Mouse (Mus musculus) testis, adult 2 months (tissue): ENCODE results near the gene Nufip1. TPM values are rescaled to one million over a fixed set of nuclear protein-coding genes. Genes with fewer than 3 reads are reported as not detected.
A peak's percentile ranks its signal among the peaks of the same experiment; 100 is the strongest.

Source experiments
- H3K27ac ChIP-seq: fragments of 200-500 bp; 2 replicates; pipeline ENCODE4 v1.5.1; 2012; ENCODE audit warnings: low read depth, low read length; ENCODE audit not compliant: control insufficient read depth, insufficient read depth
- H3K27me3 ChIP-seq: fragments of 200-500 bp; 2 replicates; pipeline ENCODE4 v1.6.1; 2012; ENCODE audit warnings: mild to moderate bottlenecking, low read length, moderate library complexity; ENCODE audit not compliant: control insufficient read depth, insufficient read depth
- H3K36me3 ChIP-seq: fragments of 200-500 bp; 2 replicates; pipeline ENCODE4 v1.6.1; 2012; ENCODE audit warnings: mild to moderate bottlenecking, low read length; ENCODE audit not compliant: control insufficient read depth, insufficient read depth
- H3K4me1 ChIP-seq: fragments of 200-500 bp; 2 replicates; pipeline ENCODE4 v1.6.1; 2012; ENCODE audit warnings: low read length; ENCODE audit not compliant: control insufficient read depth, insufficient read depth
- H3K4me3 ChIP-seq: fragments of 200-500 bp; 2 replicates; pipeline ENCODE4 v1.5.1; 2012; ENCODE audit warnings: low read depth, mild to moderate bottlenecking, low read length, moderate library complexity, mixed read lengths; ENCODE audit not compliant: control insufficient read depth
- CTCF ChIP-seq: fragments of 200-500 bp; IDR thresholded peaks from 2 replicates; pipeline ENCODE4 v1.5.1; 2012; ENCODE audit warnings: low read depth, mild to moderate bottlenecking, inconsistent platforms, low read length, moderate library complexity; ENCODE audit not compliant: control insufficient read depth, insufficient read depth, insufficient replicate concordance
- POLR2A ChIP-seq: fragments of 200-500 bp; IDR thresholded peaks from 2 replicates; pipeline ENCODE4 v1.6.1; 2012; ENCODE audit warnings: low read depth, mild to moderate bottlenecking, inconsistent platforms, low read length, moderate library complexity; ENCODE audit not compliant: control insufficient read depth
- polyA plus RNA-seq: library from polyadenylated mRNA; depleted of rRNA; stranded (reverse); fragments of >200 nt; gene quantifications from 2 replicates; pipeline ENCODE4 v1.2.3, GENCODE M21; 2012

The Nufip1 gene
- polyA plus RNA-seq, 1 experiment = 2.7 TPM

GRCm38 (mm10) chr14:76164236-76164635 is 53.5 kb downstream of the Nufip1 start:
- Histone ChIP-seq H3K27ac (no peak overlapping the region), H3K36me3 (no peaks in the 10 kb centered on the region), H3K4me3 (no peak overlapping the region), H3K4me1 (peaks cover 12% of the 10 kb centered on the region), H3K27me3 (no peaks in the 10 kb centered on the region)
- TF ChIP-seq POLR2A (no peak), CTCF (no peak)

GRCm38 (mm10) chr14:76164904-76165755 is 54.4 kb downstream of the Nufip1 start:
- no peaks in the 10 kb centered on the region for H3K27me3 ChIP-seq
- peak overlapping the region; percentile 20 for H3K4me3 ChIP-seq
- peaks cover 12% of the 10 kb centered on the region for H3K4me1 ChIP-seq
- TF ChIP-seq POLR2A (no peak), CTCF (no peak)
- H3K36me3 ChIP-seq = no peaks in the 10 kb centered on the region
- H3K27ac ChIP-seq = no peak overlapping the region

DNA sequence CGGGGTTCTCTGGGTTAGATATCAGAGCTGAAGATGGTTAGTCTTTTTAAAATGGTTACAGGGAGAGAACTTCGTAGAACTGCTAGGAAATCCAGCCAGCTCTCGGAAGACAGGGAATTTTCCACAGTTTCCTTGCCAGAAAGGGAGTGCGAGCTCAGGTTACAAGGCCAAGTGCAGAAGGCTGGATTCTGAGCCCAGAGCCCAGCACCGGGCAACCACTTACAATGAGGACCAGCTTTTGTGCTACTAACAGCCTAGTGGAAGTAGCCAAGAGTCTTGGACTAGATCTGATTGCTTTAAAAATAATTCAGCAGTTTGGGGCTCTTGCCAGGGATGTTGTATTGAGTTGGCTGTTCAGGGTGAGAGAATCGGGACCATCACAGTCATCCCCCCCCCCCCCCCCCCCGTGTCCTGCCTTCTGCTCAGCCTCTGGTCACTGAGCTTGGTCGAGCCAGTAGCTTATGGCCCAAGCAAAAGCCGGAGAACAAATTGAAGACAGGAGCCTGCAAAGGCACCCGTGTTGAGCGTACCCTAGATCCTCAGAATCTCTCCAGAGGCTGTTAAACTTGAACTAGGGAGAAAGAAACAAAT is 59.3 kb downstream of the Nufip1 start:
- H3K27ac ChIP-seq = no peak overlapping the region
- H3K27me3 ChIP-seq = no peaks in the 10 kb centered on the region
- no peaks in the 10 kb centered on the region for H3K36me3 ChIP-seq
- no peak for TF ChIP-seq POLR2A
- H3K4me1 ChIP-seq = peaks cover 7% of the 10 kb centered on the region
- no peak overlapping the region for H3K4me3 ChIP-seq

GRCm38 (mm10) chr14:76171285-76171684 is 60.6 kb downstream of the Nufip1 start:
- Histone ChIP-seq H3K27me3 (no peaks in the 10 kb centered on the region), H3K36me3 (no peaks in the 10 kb centered on the region), H3K27ac (no peak overlapping the region), H3K4me1 (no peaks in the 10 kb centered on the region), H3K4me3 (no peak overlapping the region)
- no peak for TF ChIP-seq CTCF
- no peak for TF ChIP-seq POLR2A

GRCm38 (mm10) chr14:76174328-76174727 is 63.6 kb downstream of the Nufip1 start:
- Histone ChIP-seq H3K4me1 (no peaks in the 10 kb centered on the region), H3K27me3 (no peaks in the 10 kb centered on the region), H3K27ac (no peak overlapping the region), H3K4me3 (no peak overlapping the region), H3K36me3 (no peaks in the 10 kb centered on the region)
- no peak for TF ChIP-seq POLR2A
- TF ChIP-seq CTCF = no peak

GRCm38 (mm10) chr14:76175808-76176207 is 65.1 kb downstream of the Nufip1 start:
- no peaks in the 10 kb centered on the region for H3K27me3 ChIP-seq
- H3K27ac ChIP-seq = no peak overlapping the region
- H3K4me1 ChIP-seq = no peaks in the 10 kb centered on the region
- no peak for TF ChIP-seq POLR2A
- TF ChIP-seq CTCF = no peak
- H3K4me3 ChIP-seq = no peak overlapping the region
- no peaks in the 10 kb centered on the region for H3K36me3 ChIP-seq

DNA sequence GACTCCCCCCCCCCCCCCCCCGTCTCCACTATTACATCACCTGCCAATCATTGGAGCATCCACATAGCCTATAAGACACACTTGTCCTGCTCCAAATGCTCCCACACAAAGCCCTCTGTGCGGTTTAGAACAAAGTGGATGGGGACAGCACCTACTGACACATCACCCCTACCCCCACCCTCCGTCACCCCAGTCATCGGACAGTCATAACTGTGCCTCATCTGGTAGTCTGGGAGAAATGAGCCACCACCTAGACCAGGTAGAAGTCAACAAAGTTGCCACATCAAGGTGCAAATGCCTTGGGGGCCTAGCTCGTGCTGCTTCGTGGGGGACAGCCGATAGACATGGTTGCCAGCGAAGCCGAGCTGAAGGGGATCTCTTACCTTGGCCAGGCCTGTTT is 66.5 kb downstream of the Nufip1 start:
- Histone ChIP-seq H3K4me3 (no peak overlapping the region), H3K36me3 (no peaks in the 10 kb centered on the region), H3K27me3 (no peaks in the 10 kb centered on the region), H3K27ac (no peak overlapping the region), H3K4me1 (no peaks in the 10 kb centered on the region; the same call in 1 of the 2 replicates)
- TF ChIP-seq CTCF (no peak), POLR2A (no peak)

DNA sequence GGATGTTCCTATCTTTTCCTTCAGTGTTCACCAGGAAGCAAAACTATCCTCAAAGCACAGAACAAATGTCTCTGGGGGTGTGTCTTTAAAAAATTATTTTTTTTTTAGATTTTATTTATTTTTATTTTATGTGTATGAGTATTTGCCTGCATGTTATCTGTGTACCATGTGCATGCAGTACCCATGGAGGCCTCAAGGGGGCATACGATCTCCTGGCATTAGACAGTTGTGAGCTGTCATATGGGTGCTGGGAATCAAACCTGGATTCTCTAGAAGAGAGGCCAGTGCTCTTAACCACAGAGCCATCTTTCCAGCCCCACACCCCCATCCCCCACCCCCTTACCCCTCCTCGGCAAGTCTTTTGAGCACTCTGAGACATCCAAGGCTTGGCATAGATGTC is 67.8 kb downstream of the Nufip1 start:
- H3K4me3 ChIP-seq = no peak overlapping the region
- H3K27me3 ChIP-seq = no peaks in the 10 kb centered on the region
- no peaks in the 10 kb centered on the region for H3K36me3 ChIP-seq
- TF ChIP-seq CTCF = peak; percentile 32; the same call in 1 of the 2 replicates
- no peak for TF ChIP-seq POLR2A
- no peaks in the 10 kb centered on the region; the same call in 1 of the 2 replicates for H3K4me1 ChIP-seq
- H3K27ac ChIP-seq = no peak overlapping the region
